Mouse (Mus musculus) liver, embryonic 13.5 days (tissue): ENCODE measurements around the gene Fnbp1l. TPM values are rescaled to one million over a fixed set of nuclear protein-coding genes. Genes with fewer than 3 reads are reported as not detected.

Experiments
- ATAC-seq: fragments of 200-750 bp; cut with Nextera tagmentation; 2 replicates; pipeline ENCODE4 v1.8.0; 2017; ENCODE audit warnings: low read depth, mild to moderate bottlenecking, moderate number of reproducible peaks, moderate library complexity
- DNase-seq: peaks from one replicate; pipeline ENCODE4 v3.0.0; 2022
- H3K27ac ChIP-seq: fragments of 300-500 bp; sonication (generic); 2 replicates; pipeline ENCODE4 v1.5.1; 2015; ENCODE audit warnings: moderate library complexity, mild to moderate bottlenecking, inconsistent platforms
- H3K27me3 ChIP-seq: fragments of 300-500 bp; sonication (generic); 2 replicates; pipeline ENCODE4 v1.6.1; 2015; ENCODE audit warnings: mild to moderate bottlenecking, inconsistent platforms
- H3K36me3 ChIP-seq: fragments of 300-500 bp; sonication (generic); 2 replicates; pipeline ENCODE4 v1.6.1; 2015; ENCODE audit warnings: mild to moderate bottlenecking, inconsistent platforms
- H3K4me1 ChIP-seq: fragments of 300-500 bp; sonication (generic); replicated peaks from 2 replicates; pipeline ENCODE4 v1.6.1; 2015; ENCODE audit warnings: inconsistent platforms
- H3K4me2 ChIP-seq: fragments of 300-500 bp; sonication (generic); 2 replicates; pipeline ENCODE4 v1.6.1; 2015; ENCODE audit warnings: inconsistent platforms, mild to moderate bottlenecking, moderate library complexity
- H3K4me3 ChIP-seq: fragments of 300-500 bp; sonication (generic); replicated peaks from 2 replicates; pipeline ENCODE4 v1.5.1; 2015; ENCODE audit warnings: mild to moderate bottlenecking, inconsistent platforms
- H3K9ac ChIP-seq: fragments of 300-500 bp; sonication (generic); 2 replicates; pipeline ENCODE4 v1.6.1; 2015; ENCODE audit warnings: mild to moderate bottlenecking, inconsistent platforms
- H3K9me3 ChIP-seq: fragments of 300-500 bp; sonication (generic); replicated peaks from 2 replicates; pipeline ENCODE4 v1.6.1; 2016; ENCODE audit warnings: inconsistent platforms
- WGBS: fragments of 180-500 bp; shearing (Covaris S2); methylation state at CpG from one replicate; pipeline ENCODE4 v1.1.7; 2015; ENCODE audit not compliant: insufficient replicate concordance; 5-methylcytosine and 5-hydroxymethylcytosine counted together
- microRNA-seq: library from miRNA; unstranded; fragments of <30 nt; microRNA quantifications from one replicate; pipeline ENCODE4, GENCODE M21; 2016
- polyA plus RNA-seq: library from polyadenylated mRNA; unstranded; fragments of >200 nt; fragmentation: Nextera tagmentation; extraction: Ambion mirVana; gene quantifications from 2 replicates; pipeline ENCODE4 v1.2.1, GENCODE M21; 2015

Fnbp1l gene
- polyA plus RNA-seq, 1 experiment from 2014 or later: 4.3 TPM

DNA sequence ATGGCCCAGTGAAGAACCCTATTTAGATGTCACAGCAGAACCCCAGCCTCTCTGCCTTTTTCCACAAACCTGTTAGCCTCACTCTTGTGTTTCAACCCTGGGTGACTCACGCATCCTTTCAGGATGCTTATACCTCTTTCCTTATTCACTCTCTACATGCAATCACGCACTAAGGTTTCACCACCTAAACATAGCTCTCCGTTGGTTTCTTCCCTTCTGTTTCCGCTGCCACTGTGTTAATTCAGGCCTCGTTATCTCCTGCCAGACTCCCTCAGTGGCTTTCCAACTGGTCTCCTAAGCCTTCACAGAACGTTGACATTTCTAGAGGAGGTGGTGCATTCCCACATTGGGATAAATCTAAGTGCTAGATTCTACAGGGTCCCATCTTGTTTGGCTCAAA, 128.9 kb downstream of the Fnbp1l start:
- Histone ChIP-seq H3K27ac (no peak overlapping the region), H3K27me3 (no peaks in the 10 kb centered on the region), H3K9ac (no peak overlapping the region), H3K4me2 (no peak overlapping the region), H3K4me1 (no peaks in the 10 kb centered on the region), H3K4me3 (no peak overlapping the region), H3K9me3 (no peaks in the 10 kb centered on the region), H3K36me3 (no peaks in the 10 kb centered on the region)
- ATAC-seq (no peak), DNase-seq (no peak)
- 53% methylated on average over 6 of the region's 6 CpGs for WGBS

Small RNA genes within 50 kb of the gene (microRNA-seq; reads per million reads assigned to microRNA genes)
- not detected for gene Mir7657

Other genes starting within 250 kb of the Fnbp1l start
- 1.5 TPM in 2 replicates for gene Pde5a, start 109.2 kb upstream of the Fnbp1l start, polyA plus RNA-seq